Mouse (Mus musculus) heart, postnatal 0 days (tissue): ENCODE measurements around the gene Napa. TPM values are rescaled to one million over a fixed set of nuclear protein-coding genes. Genes with fewer than 3 reads are reported as not detected.

ENCODE experiments used
- ATAC-seq: fragments of 200-750 bp; cut with Nextera tagmentation; 2 replicates; pipeline ENCODE4 v1.8.0; 2017; ENCODE audit warnings: low read depth, moderate number of reproducible peaks, moderate library complexity; ENCODE audit not compliant: insufficient read depth
- DNase-seq: peaks from one replicate; pipeline ENCODE4 v3.0.0-alpha.2; 2016; ENCODE audit warnings: low spot score
- H3K27ac ChIP-seq: fragments of 300-500 bp; sonication (generic); 2 replicates; pipeline ENCODE4 v1.5.1; 2014; ENCODE audit warnings: low read depth, mild to moderate bottlenecking
- H3K27me3 ChIP-seq: fragments of 300-500 bp; sonication (generic); 2 replicates; pipeline ENCODE4 v1.6.1; 2014; ENCODE audit warnings: low read length, mixed read lengths; ENCODE audit not compliant: control insufficient read depth, insufficient read depth
- H3K36me3 ChIP-seq: fragments of 300-500 bp; sonication (generic); replicated peaks from 2 replicates; pipeline ENCODE4 v1.6.1; 2014; ENCODE audit warnings: low read length, mixed read lengths; ENCODE audit not compliant: control insufficient read depth, insufficient read depth
- H3K4me1 ChIP-seq: fragments of 300-500 bp; sonication (generic); 2 replicates; pipeline ENCODE4 v1.6.1; 2014; ENCODE audit warnings: antibody characterized with exemption; ENCODE audit not compliant: control insufficient read depth, insufficient read depth
- H3K4me2 ChIP-seq: fragments of 300-500 bp; sonication (generic); 2 replicates; pipeline ENCODE4 v1.6.1; 2014; ENCODE audit warnings: low read depth, mild to moderate bottlenecking, low read length, moderate library complexity
- H3K4me3 ChIP-seq: fragments of 300-500 bp; sonication (generic); 2 replicates; pipeline ENCODE4 v1.5.1; 2014; ENCODE audit warnings: low read depth, low read length
- H3K9ac ChIP-seq: fragments of 300-500 bp; sonication (generic); replicated peaks from 2 replicates; pipeline ENCODE4 v1.6.1; 2014; ENCODE audit warnings: low read depth, low read length, mixed read lengths
- H3K9me3 ChIP-seq: fragments of 300-500 bp; sonication (generic); replicated peaks from 2 replicates; pipeline ENCODE4 v1.6.1; 2016; ENCODE audit warnings: low read length; ENCODE audit not compliant: control insufficient read depth
- CTCF ChIP-seq: IDR thresholded peaks from 2 replicates; pipeline ENCODE4 v1.5.1; 2016; ENCODE audit warnings: antibody characterized with exemption, control low read depth, low read depth
- EP300 ChIP-seq: IDR thresholded peaks from 2 replicates; pipeline ENCODE4 v1.6.1; 2016; ENCODE audit warnings: antibody characterized with exemption, low read depth
- WGBS: fragments of 180-500 bp; shearing (Covaris S2); extraction: QIAGEN DNeasy Blood & Tissue Kit; methylation state at CpG from one replicate; pipeline ENCODE4 v1.1.7; 2014; 5-methylcytosine and 5-hydroxymethylcytosine counted together
- polyA plus RNA-seq: library from polyadenylated mRNA; unstranded; fragments of >200 nt; fragmentation: Nextera tagmentation; extraction: Ambion mirVana; gene quantifications from 2 replicates; pipeline ENCODE4 v1.2.1, GENCODE M21; 2015
- total RNA-seq: library from RNA; depleted of rRNA; stranded (reverse); fragments of >200 nt; gene quantifications from 2 replicates; pipeline ENCODE4 v1.2.3, GENCODE M21; 2014; ENCODE audit warnings: low replicate concordance

Napa gene
- total and polyA plus RNA-seq, 2 experiments from 2014 or later: 144 to 259 TPM

DNA sequence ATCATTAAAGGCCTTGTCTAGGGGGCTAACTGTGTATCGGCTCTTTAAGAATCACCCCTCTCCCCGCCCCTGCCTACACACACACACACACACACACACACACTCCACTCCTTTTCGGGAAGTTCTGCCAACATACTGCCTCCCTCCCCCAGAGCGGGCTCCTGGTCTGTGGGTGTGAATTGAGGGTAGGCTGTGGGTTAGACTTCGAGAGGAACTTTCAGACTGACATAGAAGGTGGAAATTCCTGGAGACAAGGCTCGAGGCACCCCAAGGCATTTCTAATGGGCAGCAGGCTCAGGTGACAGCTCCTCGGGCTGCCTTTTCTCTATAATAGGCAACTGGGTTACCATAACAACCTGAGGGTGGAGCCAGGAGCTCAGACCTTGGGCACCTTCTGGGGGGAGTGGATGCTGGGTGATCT is 33.9 kb downstream of the Napa start:
- H3K27me3 ChIP-seq: no peaks in the 10 kb centered on the region
- H3K4me2 ChIP-seq: no peak overlapping the region
- H3K9ac ChIP-seq: no peak overlapping the region
- H3K9me3 ChIP-seq: no peaks in the 10 kb centered on the region
- no peak overlapping the region for H3K4me3 ChIP-seq
- TF ChIP-seq CTCF (no peak), EP300 (no peak)
- DNase-seq (no peak), ATAC-seq (no peak)
- peaks cover 12% of the 10 kb centered on the region; the same call in 1 of the 2 replicates for H3K4me1 ChIP-seq
- no peak overlapping the region for H3K27ac ChIP-seq
- no peaks in the 10 kb centered on the region for H3K36me3 ChIP-seq
- 18% methylated on average over 7 of the region's 7 CpGs for WGBS

DNA sequence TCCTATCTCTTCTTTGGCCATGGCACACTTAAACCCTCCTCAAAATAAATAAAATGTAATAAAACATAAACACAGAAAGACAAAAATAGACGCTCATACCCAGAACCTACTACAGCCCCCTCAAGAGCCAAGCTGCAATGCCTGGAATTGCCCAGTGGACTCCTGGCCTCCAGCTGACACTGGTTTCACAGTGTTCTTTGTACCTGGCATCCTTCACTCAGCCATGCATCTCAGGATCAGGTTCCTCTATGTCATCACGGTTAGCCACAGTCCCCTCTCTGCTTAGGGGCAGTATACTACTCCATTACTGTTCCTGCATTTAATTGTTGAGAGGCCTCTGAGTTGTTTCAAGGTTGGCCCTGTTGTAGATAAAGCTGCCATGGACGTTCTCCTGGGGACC is 34.7 kb downstream of the Napa start:
- WGBS: 61% methylated on average over 3 of the region's 3 CpGs
- DNase-seq (no peak), ATAC-seq (no peak)
- H3K4me1 ChIP-seq: peaks cover 12% of the 10 kb centered on the region; the same call in 1 of the 2 replicates
- no peak overlapping the region for H3K4me3 ChIP-seq
- H3K9me3 ChIP-seq: no peaks in the 10 kb centered on the region
- H3K4me2 ChIP-seq: no peak overlapping the region
- H3K27ac ChIP-seq: no peak overlapping the region
- no peaks in the 10 kb centered on the region for H3K36me3 ChIP-seq
- no peaks in the 10 kb centered on the region for H3K27me3 ChIP-seq
- no peak for TF ChIP-seq EP300
- no peak for TF ChIP-seq CTCF
- H3K9ac ChIP-seq: no peak overlapping the region

DNA sequence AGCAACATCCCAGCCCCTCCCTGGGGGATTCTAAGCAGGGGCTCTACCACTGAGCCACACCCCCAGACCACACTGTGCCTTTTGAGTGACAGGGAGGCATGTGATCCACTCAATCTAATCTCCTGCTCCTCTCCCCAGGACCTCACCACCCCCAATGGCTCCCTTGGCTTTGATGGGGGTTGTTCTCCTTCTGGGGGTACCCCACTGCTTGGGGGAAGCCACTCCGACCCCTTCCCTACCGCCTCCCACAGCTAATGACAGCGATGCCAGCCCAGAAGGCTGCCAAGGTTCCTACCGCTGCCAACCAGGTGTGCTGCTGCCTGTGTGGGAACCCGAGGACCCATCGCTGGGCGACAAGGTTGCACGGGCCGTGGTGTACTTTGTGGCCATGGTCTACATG is 35.4 kb downstream of the Napa start:
- Histone ChIP-seq H3K9ac (no peak overlapping the region), H3K27ac (no peak overlapping the region), H3K27me3 (no peaks in the 10 kb centered on the region), H3K4me3 (no peak overlapping the region), H3K4me2 (no peak overlapping the region), H3K9me3 (no peaks in the 10 kb centered on the region), H3K36me3 (no peaks in the 10 kb centered on the region), H3K4me1 (peaks cover 4% of the 10 kb centered on the region; the same call in 1 of the 2 replicates)
- TF ChIP-seq EP300 (no peak), CTCF (no peak)
- WGBS: 87% methylated on average over 9 of the region's 9 CpGs
- ATAC-seq (no peak), DNase-seq (no peak)

DNA sequence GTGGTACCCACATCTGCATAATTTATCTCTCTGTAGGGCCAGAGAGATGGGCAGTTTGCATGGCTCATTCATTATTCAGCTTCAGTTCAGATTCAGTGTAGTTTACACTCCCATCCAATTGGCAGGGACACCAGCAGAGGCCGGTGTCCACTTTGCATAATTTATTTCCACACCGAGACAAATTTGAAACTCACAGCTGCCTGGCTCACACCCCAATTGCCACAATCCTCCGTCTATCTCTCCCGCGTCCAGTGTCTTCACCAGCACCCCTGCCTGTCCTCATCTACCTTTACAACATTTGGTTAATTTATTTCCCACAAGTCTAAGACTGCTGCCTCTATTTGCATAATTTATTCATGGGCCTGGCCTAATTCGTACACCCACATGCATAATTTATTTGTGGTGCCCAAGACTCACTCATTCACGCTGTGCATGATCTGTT is 36.7 kb downstream of the Napa start:
- ATAC-seq (no peak), DNase-seq (no peak)
- TF ChIP-seq EP300: no peak
- TF ChIP-seq CTCF: no peak
- Histone ChIP-seq H3K4me2 (no peak overlapping the region), H3K4me1 (no peaks in the 10 kb centered on the region), H3K27me3 (no peaks in the 10 kb centered on the region), H3K36me3 (no peaks in the 10 kb centered on the region), H3K9me3 (no peaks in the 10 kb centered on the region), H3K4me3 (no peak overlapping the region), H3K9ac (no peak overlapping the region), H3K27ac (no peak overlapping the region)
- WGBS: 75% methylated on average over 7 of the region's 7 CpGs

DNA sequence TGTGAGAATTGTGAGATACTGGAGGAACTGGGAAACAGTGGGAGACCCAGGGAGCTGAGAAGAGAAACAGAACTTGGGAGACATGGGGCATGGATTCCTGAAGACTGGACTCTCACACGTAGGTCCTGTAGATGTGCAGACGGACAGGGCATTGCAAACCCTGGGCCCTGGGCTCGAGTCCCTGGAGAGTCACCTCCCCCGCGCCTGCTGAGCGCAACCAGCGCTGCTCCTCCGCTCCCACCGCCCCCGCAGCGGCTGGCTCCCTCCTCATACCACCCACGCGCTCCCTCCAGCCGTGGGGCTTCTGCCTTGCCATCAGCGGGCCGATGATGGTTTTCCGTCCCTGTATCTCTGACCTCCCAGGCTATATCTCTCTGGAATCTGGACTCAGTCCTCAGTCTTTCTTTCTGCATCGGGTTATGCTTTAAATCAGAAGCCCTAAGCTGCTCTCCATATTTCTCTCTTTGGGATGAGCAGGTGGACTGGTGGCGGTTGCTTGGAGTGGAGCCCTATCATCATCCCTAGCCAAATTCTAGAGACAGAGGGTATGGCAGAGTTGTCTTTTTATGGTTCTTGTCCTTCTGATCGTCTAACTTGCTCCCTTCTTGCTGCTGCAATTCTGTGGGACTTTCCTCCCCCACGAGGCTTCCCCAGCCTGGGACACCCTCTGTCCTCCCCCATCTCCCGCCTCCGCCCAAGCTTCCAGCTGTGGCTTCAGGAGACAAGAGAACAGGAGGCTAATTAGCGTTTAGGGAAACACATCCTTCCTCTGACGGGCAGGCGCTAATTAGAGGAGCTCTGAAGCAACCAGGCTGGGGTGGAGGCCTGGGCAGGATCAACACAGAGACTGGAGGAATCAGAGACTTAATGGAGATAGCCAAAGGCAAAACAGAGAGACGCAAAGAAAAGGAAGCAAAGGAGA is 48.5 kb downstream of the Napa start:
- 26% methylated on average over 27 of the region's 27 CpGs for WGBS
- Histone ChIP-seq H3K27me3 (peaks cover 18% of the 10 kb centered on the region), H3K4me1 (no peaks in the 10 kb centered on the region), H3K9me3 (no peaks in the 10 kb centered on the region), H3K4me2 (no peak overlapping the region), H3K36me3 (no peaks in the 10 kb centered on the region), H3K27ac (no peak overlapping the region), H3K9ac (no peak overlapping the region), H3K4me3 (no peak overlapping the region)
- no peak for TF ChIP-seq EP300
- TF ChIP-seq CTCF: no peak
- ATAC-seq (no peak), DNase-seq (no peak)
